Mouse (Mus musculus): Measurements from ENCODE around the gene Eif4ebp2. TPM values are rescaled to one million over a fixed set of nuclear protein-coding genes. Genes with fewer than 3 reads are reported as not detected.

Gene Eif4ebp2
- total and polyA plus RNA-seq, 3 experiments, result 53.3 to 71.3 (median 70.9) TPM

DNA sequence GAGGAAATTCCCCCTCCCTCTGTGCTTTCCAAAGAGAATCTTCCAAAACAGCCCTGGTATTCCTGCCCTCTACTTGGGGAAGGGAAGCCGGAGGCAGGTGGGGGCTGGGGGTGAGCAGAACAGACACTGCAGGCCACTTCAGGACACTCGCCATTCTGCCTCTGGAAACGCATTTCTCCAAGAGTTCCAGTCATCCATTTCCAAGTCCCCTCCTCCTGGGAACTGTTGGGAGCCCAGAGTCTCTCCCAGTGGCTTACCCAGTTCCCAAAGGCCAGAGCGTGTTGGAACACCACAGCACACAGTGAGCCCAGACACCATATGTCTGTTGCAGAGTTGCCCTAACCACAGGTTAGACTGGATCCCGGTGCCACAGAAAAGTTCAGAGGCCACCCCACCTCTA lies 73.8 kb downstream of the Eif4ebp2 start:
- H3K36me3 ChIP-seq (ENCODE audit: control insufficient read depth, insufficient read depth, low read length), result peaks cover 6% of the 10 kb centered on the region
- WGBS, result 43% methylated on average over 5 of the region's 5 CpGs
- no peak overlapping the region for H3K9ac ChIP-seq (ENCODE audit: low read depth, low read length)
- H3K4me1 ChIP-seq (ENCODE audit: control insufficient read depth, insufficient read depth, low read length), result peaks cover 47% of the 10 kb centered on the region
- peaks cover 2% of the 10 kb centered on the region for H3K79me2 ChIP-seq (replicated peaks; ENCODE audit: control insufficient read depth, insufficient read depth, low read length)
- DNase-seq, result peak in 1 of 2 experiments; percentile 29
- no peaks in the 10 kb centered on the region for H3K27me3 ChIP-seq (ENCODE audit: control insufficient read depth, insufficient read depth, low read length)
- no peak overlapping the region for H3K4me3 ChIP-seq
- intact Hi-C loops (cut with DNase I), result no loop called here
- TF ChIP-seq EP300 (IDR thresholded peaks at IDR 0.05; ENCODE audit: insufficient read depth, low read depth, low read length) (no peak), POLR2A (IDR thresholded peaks at IDR 0.05; ENCODE audit: insufficient read depth, low read depth, low read length) (no peak), CTCF (IDR thresholded peaks at IDR 0.05) (no peak)
- H3K27ac ChIP-seq, result peak overlapping the region; percentile 91

Other genes with a start within 250 kb of the Eif4ebp2 start
- gene Adamts14, start 179.2 kb downstream of the Eif4ebp2 start, total RNA-seq (2021), result 1 to 10 TPM in 1 of 2 experiments, under 1 TPM in 1; 0.91 to 1.6 TPM
- gene Adamts14, start 179.2 kb downstream of the Eif4ebp2 start, polyA plus RNA-seq (2012; rRNA removed), result 1.2 and 1.3 TPM in 2 replicates
- gene Prf1, start 154.8 kb downstream of the Eif4ebp2 start, total RNA-seq (2021), result under 1 TPM; 0.23 to 0.32 TPM
- gene Prf1, start 154.8 kb downstream of the Eif4ebp2 start, polyA plus RNA-seq (2012; rRNA removed), result 0.12 and 1.3 TPM in 2 replicates
- gene Pald1, start 69.1 kb downstream of the Eif4ebp2 start, total RNA-seq (2021), result 10 to 100 TPM; 15.3 to 17.6 TPM
- 17.7 and 20.4 TPM in 2 replicates for gene Pald1, start 69.1 kb downstream of the Eif4ebp2 start, polyA plus RNA-seq (2012; rRNA removed)
- gene Nodal, start 34.7 kb downstream of the Eif4ebp2 start, total RNA-seq (2021), result under 1 TPM in 1 of 2 experiments, not detected in 1; 0.10 TPM
- 0.04 and 0.38 TPM in 2 replicates for gene Nodal, start 34.7 kb downstream of the Eif4ebp2 start, polyA plus RNA-seq (2012; rRNA removed)
- 10 to 100 TPM; 29.9 to 32.0 TPM for gene Lrrc20, start 23.1 kb upstream of the Eif4ebp2 start, total RNA-seq (2021)
- 38.9 and 55.5 TPM in 2 replicates for gene Lrrc20, start 23.1 kb upstream of the Eif4ebp2 start, polyA plus RNA-seq (2012; rRNA removed)
- gene Npffr1, start 142.8 kb upstream of the Eif4ebp2 start, total RNA-seq (2021), result under 1 TPM in 1 of 2 experiments, not detected in 1; 0.07 TPM
- 0.14 and 0.15 TPM in 2 replicates for gene Npffr1, start 142.8 kb upstream of the Eif4ebp2 start, polyA plus RNA-seq (2012; rRNA removed)
- 10 to 100 TPM; 66.3 to 66.8 TPM for gene Ppa1, start 195.9 kb upstream of the Eif4ebp2 start, total RNA-seq (2021)
- 33.9 and 41.2 TPM in 2 replicates for gene Ppa1, start 195.9 kb upstream of the Eif4ebp2 start, polyA plus RNA-seq (2012; rRNA removed)
- gene Sar1a, start 227.6 kb upstream of the Eif4ebp2 start, total RNA-seq (2021), result 100 to 1,000 TPM; 166 to 197 TPM
- 82.7 and 134 TPM in 2 replicates for gene Sar1a, start 227.6 kb upstream of the Eif4ebp2 start, polyA plus RNA-seq (2012; rRNA removed)
- 10 to 100 TPM; 20.2 to 22.3 TPM for gene Tysnd1, start 242.9 kb upstream of the Eif4ebp2 start, total RNA-seq (2021)
- 24.8 and 27.2 TPM in 2 replicates for gene Tysnd1, start 242.9 kb upstream of the Eif4ebp2 start, polyA plus RNA-seq (2012; rRNA removed)